ENCODE assay signal across 7 mouse cellular contexts in genomic region chr9:69472724-69473123, GRCm38 (mm10). TPM values are rescaled to one million over a fixed set of nuclear protein-coding genes. Genes with fewer than 3 reads are reported as not detected.
A peak's percentile ranks its signal among the peaks of the same experiment; 100 is the strongest.
DNase-seq lines count a peak whose midpoint lies in the region; ATAC-seq and TF ChIP-seq lines count a peak whose summit lies in the region.

No protein-coding gene starts in this region.

- peak; percentile 93 for ATAC-seq in Patski
- ATAC-seq in heart, postnatal 0 days (ENCODE audit: insufficient read depth, low read depth): peak; percentile 59
- ATAC-seq in forebrain, embryonic 13.5 days: no peak

- CTCF ChIA-PET in Patski (lab: Charles Lee): interaction anchor here (1.3 kb wide), 1 partner anchor 54 kb away, joined by 3 read pairs; no protein-coding TSS in a partner anchor

- no peak for TF ChIP-seq EP300 in heart, postnatal 0 days (IDR thresholded peaks at IDR 0.05; ENCODE audit: low read depth)

- H3K27ac ChIP-seq in heart, postnatal 0 days (ENCODE audit: low read depth): peak overlapping the region; percentile 63
- H3K27ac ChIP-seq in forebrain, embryonic 13.5 days: no peak overlapping the region

- TF ChIP-seq CTCF in Patski (IDR thresholded peaks at IDR 0.05): no peak
- no peak for TF ChIP-seq CTCF in heart, postnatal 0 days (IDR thresholded peaks at IDR 0.05; ENCODE audit: low read depth)

- H3K9ac ChIP-seq in heart, postnatal 0 days (replicated peaks; ENCODE audit: low read depth, low read length): no peak overlapping the region
- H3K9ac ChIP-seq in forebrain, embryonic 13.5 days: no peak overlapping the region

- H3K4me1 ChIP-seq in heart, postnatal 0 days (ENCODE audit: control insufficient read depth, insufficient read depth): peaks cover 61% of the 10 kb centered on the region
- peaks cover 16% of the 10 kb centered on the region for H3K4me1 ChIP-seq in forebrain, embryonic 13.5 days

- no peaks in the 10 kb centered on the region for H3K27me3 ChIP-seq in Patski
- H3K27me3 ChIP-seq in heart, postnatal 0 days (ENCODE audit: control insufficient read depth, insufficient read depth, low read length): no peaks in the 10 kb centered on the region
- no peaks in the 10 kb centered on the region for H3K27me3 ChIP-seq in forebrain, embryonic 13.5 days

- in situ Hi-C loops in Patski (cut with MboI; ENCODE audit: low pct_unique_long_range_greater_than_20kb): no loop called here

- peak; percentile 96 for DNase-seq in Patski (ENCODE audit: low read depth, low spot score)
- DNase-seq in adrenal gland, postnatal 25 days: peak; percentile 73
- DNase-seq in heart, postnatal 0 days (ENCODE audit: low spot score): peak; percentile 86
- DNase-seq in lung, adult 18-20 months: peak; percentile 68 to 84
- no peak for DNase-seq in layer of hippocampus, postnatal 25 days (ENCODE audit: extremely low spot score in 1 of 2, low spot score in 1 of 2)
- no peak for DNase-seq in right cerebral cortex, postnatal 4 days

- 6% methylated on average over 6 of the region's 6 CpGs for WGBS in heart, postnatal 0 days
- whole genome bisulfite sequencing in forebrain, embryonic 13.5 days: 86% methylated on average over 6 of the region's 6 CpGs

- H3K36me3 ChIP-seq in heart, postnatal 0 days (replicated peaks; ENCODE audit: control insufficient read depth, insufficient read depth, low read length): peaks cover 53% of the 10 kb centered on the region
- H3K36me3 ChIP-seq in forebrain, embryonic 13.5 days (ENCODE audit: poor library complexity, severe bottlenecking): no peaks in the 10 kb centered on the region

- POLR2A ChIA-PET in Patski (lab: Charles Lee): no interaction called here

- no peak overlapping the region for H3K4me3 ChIP-seq in heart, postnatal 0 days (ENCODE audit: low read depth, low read length)
- no peak overlapping the region for H3K4me3 ChIP-seq in forebrain, embryonic 13.5 days

- no peaks in the 10 kb centered on the region for H3K9me3 ChIP-seq in heart, postnatal 0 days (replicated peaks; ENCODE audit: control insufficient read depth, low read length)
- no peaks in the 10 kb centered on the region for H3K9me3 ChIP-seq in forebrain, embryonic 13.5 days (replicated peaks)

- no peak overlapping the region for H3K4me2 ChIP-seq in heart, postnatal 0 days (ENCODE audit: low read depth, low read length)
- H3K4me2 ChIP-seq in forebrain, embryonic 13.5 days: no peak overlapping the region

RNA-seq across cellular contexts. Expression of gene Anxa2, which starts 19.3 kb away (rescaled TPM):
- polyA plus RNA-seq in Patski (2021): 829 TPM
- 390 and 445 TPM in 2 replicates for total RNA-seq in adrenal gland, postnatal 25 days (2021)
- 367 and 369 TPM in 2 replicates for total RNA-seq in heart, postnatal 0 days (2014; rRNA removed; ENCODE audit: low replicate concordance)
- 268 and 280 TPM in 2 replicates for polyA plus RNA-seq in heart, postnatal 0 days (2015; fragmentation: Nextera tagmentation; extraction: Ambion mirVana)
- total RNA-seq in layer of hippocampus, postnatal 25 days (2021): 1 to 10 TPM; 8.5 to 9.4 TPM
- polyA plus RNA-seq in forebrain, embryonic 13.5 days (2015; fragmentation: Nextera tagmentation; extraction: Ambion mirVana): 79.2 and 80.1 TPM in 2 replicates

Comparison
In these comparisons a context has a peak if more than half of its experiments do, and no peak if none do; other contexts are left out.
1. DNase-seq: peak in Patski (single experiment), adrenal gland, postnatal 25 days (single experiment), heart, postnatal 0 days (single experiment) and lung, adult 18-20 months (2 of 2); none in layer of hippocampus, postnatal 25 days (0 of 2) and right cerebral cortex, postnatal 4 days (single experiment).
2. RNA of gene Anxa2, which starts 19.3 kb away (total RNA-seq): 390 to 445 TPM in adrenal gland, postnatal 25 days and 367 to 369 TPM in heart, postnatal 0 days; 8.5 to 9.4 TPM in layer of hippocampus, postnatal 25 days; every median in the first group is over 10 times any median in the second.